Mouse (Mus musculus): Measurements from ENCODE around the gene 4930558C23Rik.
"Not testable (repeated sequence)": the region's sequence is repeated elsewhere in the genome, so short reads cannot be mapped to it uniquely, and the experiment has no call there.

The 4930558C23Rik gene

GRCm38 (mm10) chr3:95402741-95403140 is at the start of gene 4930558C23Rik:
Gene 4930558C23Rik, minus strand, starts transcription at chr3:95402841.
- no peak for DNase-seq (ENCODE audit: low read depth, low spot score)

- no peak for DNase-seq (ENCODE audit: low read depth, low spot score)
Observed at GRCm38 (mm10) chr3:95450915-95451314, 48.3 kb upstream of the 4930558C23Rik start.

GRCm38 (mm10) chr3:95450408-95450807 is 47.8 kb upstream of the 4930558C23Rik start:
- peak; percentile 66 for DNase-seq (ENCODE audit: low read depth, low spot score)

GRCm38 (mm10) chr3:95445311-95445710 is 42.7 kb upstream of the 4930558C23Rik start:
- peak; percentile 52 for DNase-seq (ENCODE audit: low read depth, low spot score)

GRCm38 (mm10) chr3:95442406-95443117 is 39.9 kb upstream of the 4930558C23Rik start:
- no peak for DNase-seq (ENCODE audit: low read depth, low spot score)

GRCm38 (mm10) chr3:95439670-95440069 is 37.0 kb upstream of the 4930558C23Rik start:
- DNase-seq (ENCODE audit: low read depth, low spot score) = no peak

- DNase-seq (ENCODE audit: low read depth, low spot score) = peak; percentile 57
Observed at GRCm38 (mm10) chr3:95438636-95439035, 36.0 kb upstream of the 4930558C23Rik start.

GRCm38 (mm10) chr3:95435561-95435960 is 32.9 kb upstream of the 4930558C23Rik start:
- no peak for DNase-seq (ENCODE audit: low read depth, low spot score)

GRCm38 (mm10) chr3:95434983-95435370 is 32.3 kb upstream of the 4930558C23Rik start:
- DNase-seq (ENCODE audit: low read depth, low spot score) = no peak

- DNase-seq (ENCODE audit: low read depth, low spot score) = peak; percentile 99
Observed at GRCm38 (mm10) chr3:95434136-95434982, 31.7 kb upstream of the 4930558C23Rik start, which contains the start of gene Arnt. Gene Arnt, plus strand, starts transcription at chr3:95434388.

GRCm38 (mm10) chr3:95433301-95433915 is 30.8 kb upstream of the 4930558C23Rik start:
- no peak for DNase-seq (ENCODE audit: low read depth, low spot score)

GRCm38 (mm10) chr3:95428423-95428822 is 25.8 kb upstream of the 4930558C23Rik start:
- not testable (repeated sequence) for DNase-seq (ENCODE audit: low read depth, low spot score)

- not testable (repeated sequence) for DNase-seq (ENCODE audit: low read depth, low spot score)
Observed at GRCm38 (mm10) chr3:95427891-95428238, 25.2 kb upstream of the 4930558C23Rik start.

GRCm38 (mm10) chr3:95427117-95427890 is 24.7 kb upstream of the 4930558C23Rik start:
- DNase-seq (ENCODE audit: low read depth, low spot score) = peak; percentile 67

- peak; percentile 49 for DNase-seq (ENCODE audit: low read depth, low spot score)
Observed at GRCm38 (mm10) chr3:95426476-95426875, 23.8 kb upstream of the 4930558C23Rik start.

- DNase-seq (ENCODE audit: low read depth, low spot score) = no peak
Observed at GRCm38 (mm10) chr3:95417866-95418265, 15.2 kb upstream of the 4930558C23Rik start.

GRCm38 (mm10) chr3:95412268-95412667 is 9.6 kb upstream of the 4930558C23Rik start:
- no peak for DNase-seq (ENCODE audit: low read depth, low spot score)

- DNase-seq (ENCODE audit: low read depth, low spot score) = no peak
Observed at GRCm38 (mm10) chr3:95408852-95409251, 6.2 kb upstream of the 4930558C23Rik start.

GRCm38 (mm10) chr3:95407728-95408127 is 5.1 kb upstream of the 4930558C23Rik start:
- no peak for DNase-seq (ENCODE audit: low read depth, low spot score)

GRCm38 (mm10) chr3:95394385-95394784 is 8.3 kb downstream of the 4930558C23Rik start:
- DNase-seq (ENCODE audit: low read depth, low spot score) = peak; percentile 61

GRCm38 (mm10) chr3:95385401-95386075 is 17.1 kb downstream of the 4930558C23Rik start:
- DNase-seq (ENCODE audit: low read depth, low spot score) = no peak
